Mouse (Mus musculus): ENCODE results near the gene Usp18. TPM values are rescaled to one million over a fixed set of nuclear protein-coding genes. Genes with fewer than 3 reads are reported as not detected.

Usp18 gene
- 3.0 and 4.3 TPM in 2 replicates for polyA plus RNA-seq (2011; ENCODE audit: insufficient read depth, insufficient read length, low read depth, missing spikeins)

GRCm38 (mm10) chr6:121245127-121246036 is at the start of gene Usp18:
Usp18 (plus strand) TSS chr6:121245906.
- H3K27ac ChIP-seq (ENCODE audit: insufficient read depth, low read length), result no peak within 1 kb of the TSS
- no peak within 1 kb of the TSS for H3K9ac ChIP-seq (ENCODE audit: low read depth, poor library complexity, severe bottlenecking)
- peaks cover 5% of the 10 kb centered on the region; the same call in 1 of the 2 replicates for H3K27me3 ChIP-seq (ENCODE audit: control insufficient read depth, insufficient read depth, low read length, poor library complexity, severe bottlenecking)
- H3K36me3 ChIP-seq (ENCODE audit: control insufficient read depth, insufficient read depth, low read length, poor library complexity, severe bottlenecking), result no peaks in the 10 kb centered on the region
- H3K9me3 ChIP-seq (replicated peaks; ENCODE audit: control insufficient read depth, insufficient read depth, low read length, poor library complexity, severe bottlenecking), result no peaks in the 10 kb centered on the region
- no peak for TF ChIP-seq EP300 (IDR thresholded peaks at IDR 0.05; ENCODE audit: insufficient read depth, low read depth, low read length)
- TF ChIP-seq CTCF (IDR thresholded peaks at IDR 0.05; ENCODE audit: low read depth, low read length), result no peak
- no peak for TF ChIP-seq POLR2A (IDR thresholded peaks at IDR 0.05; ENCODE audit: insufficient read depth, low read length)
- H3K4me3 ChIP-seq (ENCODE audit: low read depth, low read length), result peak within 1 kb of the TSS; percentile 55
- H3K4me1 ChIP-seq (ENCODE audit: control insufficient read depth, insufficient read depth, low read length), result no peaks in the 10 kb centered on the region

GRCm38 (mm10) chr6:121197807-121198365 is 47.8 kb upstream of the Usp18 start:
- Histone ChIP-seq H3K4me1 (ENCODE audit: control insufficient read depth, insufficient read depth, low read length) (peaks cover 6% of the 10 kb centered on the region), H3K9me3 (replicated peaks; ENCODE audit: control insufficient read depth, insufficient read depth, low read length, poor library complexity, severe bottlenecking) (no peaks in the 10 kb centered on the region), H3K9ac (ENCODE audit: low read depth, poor library complexity, severe bottlenecking) (no peak overlapping the region), H3K27ac (ENCODE audit: insufficient read depth, low read length) (no peak overlapping the region), H3K27me3 (ENCODE audit: control insufficient read depth, insufficient read depth, low read length, poor library complexity, severe bottlenecking) (no peaks in the 10 kb centered on the region), H3K4me3 (ENCODE audit: low read depth, low read length) (no peak overlapping the region), H3K36me3 (ENCODE audit: control insufficient read depth, insufficient read depth, low read length, poor library complexity, severe bottlenecking) (no peaks in the 10 kb centered on the region)
- no peak for TF ChIP-seq CTCF (IDR thresholded peaks at IDR 0.05; ENCODE audit: low read depth, low read length)
- TF ChIP-seq POLR2A (IDR thresholded peaks at IDR 0.05; ENCODE audit: insufficient read depth, low read length), result no peak
- TF ChIP-seq EP300 (IDR thresholded peaks at IDR 0.05; ENCODE audit: insufficient read depth, low read depth, low read length), result no peak

- no peak overlapping the region for H3K4me3 ChIP-seq (ENCODE audit: low read depth, low read length)
- H3K9ac ChIP-seq (ENCODE audit: low read depth, poor library complexity, severe bottlenecking), result no peak overlapping the region
- no peaks in the 10 kb centered on the region for H3K36me3 ChIP-seq (ENCODE audit: control insufficient read depth, insufficient read depth, low read length, poor library complexity, severe bottlenecking)
- TF ChIP-seq POLR2A (IDR thresholded peaks at IDR 0.05; ENCODE audit: insufficient read depth, low read length), result no peak
- no peak for TF ChIP-seq CTCF (IDR thresholded peaks at IDR 0.05; ENCODE audit: low read depth, low read length)
- H3K4me1 ChIP-seq (ENCODE audit: control insufficient read depth, insufficient read depth, low read length), result peaks cover 1% of the 10 kb centered on the region
- H3K9me3 ChIP-seq (replicated peaks; ENCODE audit: control insufficient read depth, insufficient read depth, low read length, poor library complexity, severe bottlenecking), result no peaks in the 10 kb centered on the region
- H3K27ac ChIP-seq (ENCODE audit: insufficient read depth, low read length), result no peak overlapping the region
- H3K27me3 ChIP-seq (ENCODE audit: control insufficient read depth, insufficient read depth, low read length, poor library complexity, severe bottlenecking), result no peaks in the 10 kb centered on the region
These were observed 45.2 kb upstream of the Usp18 start for GRCm38 (mm10) chr6:121200458-121200857.

- TF ChIP-seq EP300 (IDR thresholded peaks at IDR 0.05; ENCODE audit: insufficient read depth, low read depth, low read length) (no peak), POLR2A (IDR thresholded peaks at IDR 0.05; ENCODE audit: insufficient read depth, low read length) (no peak), CTCF (IDR thresholded peaks at IDR 0.05; ENCODE audit: low read depth, low read length) (no peak)
- Histone ChIP-seq H3K27me3 (ENCODE audit: control insufficient read depth, insufficient read depth, low read length, poor library complexity, severe bottlenecking) (no peaks in the 10 kb centered on the region), H3K27ac (ENCODE audit: insufficient read depth, low read length) (no peak overlapping the region), H3K4me1 (ENCODE audit: control insufficient read depth, insufficient read depth, low read length) (no peaks in the 10 kb centered on the region), H3K9me3 (replicated peaks; ENCODE audit: control insufficient read depth, insufficient read depth, low read length, poor library complexity, severe bottlenecking) (no peaks in the 10 kb centered on the region), H3K36me3 (ENCODE audit: control insufficient read depth, insufficient read depth, low read length, poor library complexity, severe bottlenecking) (no peaks in the 10 kb centered on the region), H3K9ac (ENCODE audit: low read depth, poor library complexity, severe bottlenecking) (no peak overlapping the region), H3K4me3 (ENCODE audit: low read depth, low read length) (no peak overlapping the region)
These were observed 43.7 kb upstream of the Usp18 start for GRCm38 (mm10) chr6:121202026-121202425.

- Histone ChIP-seq H3K36me3 (ENCODE audit: control insufficient read depth, insufficient read depth, low read length, poor library complexity, severe bottlenecking) (no peaks in the 10 kb centered on the region), H3K9me3 (replicated peaks; ENCODE audit: control insufficient read depth, insufficient read depth, low read length, poor library complexity, severe bottlenecking) (no peaks in the 10 kb centered on the region), H3K4me3 (ENCODE audit: low read depth, low read length) (no peak overlapping the region), H3K9ac (ENCODE audit: low read depth, poor library complexity, severe bottlenecking) (no peak overlapping the region), H3K4me1 (ENCODE audit: control insufficient read depth, insufficient read depth, low read length) (no peaks in the 10 kb centered on the region), H3K27ac (ENCODE audit: insufficient read depth, low read length) (no peak overlapping the region), H3K27me3 (ENCODE audit: control insufficient read depth, insufficient read depth, low read length, poor library complexity, severe bottlenecking) (no peaks in the 10 kb centered on the region)
- no peak for TF ChIP-seq CTCF (IDR thresholded peaks at IDR 0.05; ENCODE audit: low read depth, low read length)
- TF ChIP-seq POLR2A (IDR thresholded peaks at IDR 0.05; ENCODE audit: insufficient read depth, low read length), result no peak
- no peak for TF ChIP-seq EP300 (IDR thresholded peaks at IDR 0.05; ENCODE audit: insufficient read depth, low read depth, low read length)
These were observed 39.2 kb upstream of the Usp18 start for GRCm38 (mm10) chr6:121206481-121206880.

- no peak for TF ChIP-seq POLR2A (IDR thresholded peaks at IDR 0.05; ENCODE audit: insufficient read depth, low read length)
- no peak for TF ChIP-seq CTCF (IDR thresholded peaks at IDR 0.05; ENCODE audit: low read depth, low read length)
- TF ChIP-seq EP300 (IDR thresholded peaks at IDR 0.05; ENCODE audit: insufficient read depth, low read depth, low read length), result no peak
- Histone ChIP-seq H3K27ac (ENCODE audit: insufficient read depth, low read length) (no peak overlapping the region), H3K4me1 (ENCODE audit: control insufficient read depth, insufficient read depth, low read length) (peaks cover 4% of the 10 kb centered on the region), H3K36me3 (ENCODE audit: control insufficient read depth, insufficient read depth, low read length, poor library complexity, severe bottlenecking) (no peaks in the 10 kb centered on the region), H3K9ac (ENCODE audit: low read depth, poor library complexity, severe bottlenecking) (no peak overlapping the region), H3K27me3 (ENCODE audit: control insufficient read depth, insufficient read depth, low read length, poor library complexity, severe bottlenecking) (no peaks in the 10 kb centered on the region), H3K4me3 (ENCODE audit: low read depth, low read length) (no peak overlapping the region), H3K9me3 (replicated peaks; ENCODE audit: control insufficient read depth, insufficient read depth, low read length, poor library complexity, severe bottlenecking) (no peaks in the 10 kb centered on the region)
These were observed 36.1 kb upstream of the Usp18 start for GRCm38 (mm10) chr6:121209584-121209983.
